Mouse (Mus musculus): ENCODE measurements around the gene Rapgef5.
"Not testable (repeated sequence)": the region's sequence is repeated elsewhere in the genome, so short reads cannot be mapped to it uniquely, and the experiment has no call there.

Gene Rapgef5

GRCm38 (mm10) chr12:117764839-117765238 lies 248.6 kb downstream of the Rapgef5 start:
- peak; percentile 41 to 67 for DNase-seq (ENCODE audit: low spot score in 2 of 2)

- DNase-seq (ENCODE audit: low spot score in 2 of 2) = peak; percentile 38 to 73
Observed at GRCm38 (mm10) chr12:117769113-117769512, 252.8 kb downstream of the Rapgef5 start.

- no peak for DNase-seq (ENCODE audit: low spot score in 2 of 2)
Observed at GRCm38 (mm10) chr12:117770211-117770610, 253.9 kb downstream of the Rapgef5 start.

GRCm38 (mm10) chr12:117771156-117771555 lies 254.9 kb downstream of the Rapgef5 start:
- no peak for DNase-seq (ENCODE audit: low spot score in 2 of 2)

- peak; percentile 55 to 74 for DNase-seq (ENCODE audit: low spot score in 2 of 2)
Observed at GRCm38 (mm10) chr12:117772638-117773037, 256.4 kb downstream of the Rapgef5 start.

- DNase-seq (ENCODE audit: low spot score in 2 of 2) = no peak
Observed at GRCm38 (mm10) chr12:117776841-117777240, 260.6 kb downstream of the Rapgef5 start.

GRCm38 (mm10) chr12:117781360-117781759 lies 265.1 kb downstream of the Rapgef5 start:
- no peak for DNase-seq (ENCODE audit: low spot score in 2 of 2)

- DNase-seq (ENCODE audit: low spot score in 2 of 2) = no peak
Observed at GRCm38 (mm10) chr12:117783426-117783825, 267.1 kb downstream of the Rapgef5 start.

- DNase-seq (ENCODE audit: low spot score in 2 of 2) = no peak
Observed at GRCm38 (mm10) chr12:117786621-117787020, 270.3 kb downstream of the Rapgef5 start.

- no peak for DNase-seq (ENCODE audit: low spot score in 2 of 2)
Observed at GRCm38 (mm10) chr12:117788513-117789011, 272.3 kb downstream of the Rapgef5 start.

- DNase-seq (ENCODE audit: low spot score in 2 of 2) = no peak
Observed at GRCm38 (mm10) chr12:117789017-117789416, 272.7 kb downstream of the Rapgef5 start.

GRCm38 (mm10) chr12:117795303-117795702 lies 279.0 kb downstream of the Rapgef5 start:
- no peak for DNase-seq (ENCODE audit: low spot score in 2 of 2)

- DNase-seq (ENCODE audit: low spot score in 2 of 2) = not testable (repeated sequence)
Observed at GRCm38 (mm10) chr12:117803989-117804388, 287.7 kb downstream of the Rapgef5 start, which contains the start of gene Cdca7l. Gene Cdca7l (plus strand): TSS chr12:117804289.

- DNase-seq (ENCODE audit: low spot score in 2 of 2) = no peak
Observed at GRCm38 (mm10) chr12:117805576-117805975, 289.3 kb downstream of the Rapgef5 start.

GRCm38 (mm10) chr12:117806007-117806451 lies 289.8 kb downstream of the Rapgef5 start:
- DNase-seq (ENCODE audit: low spot score in 2 of 2) = no peak

- DNase-seq (ENCODE audit: low spot score in 2 of 2) = no peak
Observed at GRCm38 (mm10) chr12:117806470-117806869, 290.2 kb downstream of the Rapgef5 start.

GRCm38 (mm10) chr12:117807637-117808036 lies 291.4 kb downstream of the Rapgef5 start:
- DNase-seq (ENCODE audit: low spot score in 2 of 2) = no peak

GRCm38 (mm10) chr12:117808355-117809326 lies 292.4 kb downstream of the Rapgef5 start:
- no peak for DNase-seq (ENCODE audit: low spot score in 2 of 2)
